Mouse (Mus musculus) hindbrain, embryonic 13.5 days (tissue): ENCODE measurements around the gene Lsamp. TPM values are rescaled to one million over a fixed set of nuclear protein-coding genes. Genes with fewer than 3 reads are reported as not detected.

Experiments used
- ATAC-seq: fragments of 200-750 bp; cut with Nextera tagmentation; 2 replicates; pipeline ENCODE4 v1.8.0; 2017; ENCODE audit warnings: moderate TSS enrichment; ENCODE audit not compliant: low FRiP score
- H3K27ac ChIP-seq: fragments of 300-500 bp; sonication (generic); 2 replicates; pipeline ENCODE4 v1.5.1; 2015; ENCODE audit warnings: inconsistent platforms, mild to moderate bottlenecking, moderate library complexity
- H3K27me3 ChIP-seq: fragments of 300-500 bp; sonication (generic); 2 replicates; pipeline ENCODE4 v1.6.1; 2015; ENCODE audit warnings: mild to moderate bottlenecking, inconsistent platforms
- H3K36me3 ChIP-seq: fragments of 300-500 bp; sonication (generic); 2 replicates; pipeline ENCODE4 v1.6.1; 2015; ENCODE audit warnings: mild to moderate bottlenecking, inconsistent platforms
- H3K4me1 ChIP-seq: fragments of 300-500 bp; sonication (generic); replicated peaks from 2 replicates; pipeline ENCODE4 v1.6.1; 2015; ENCODE audit warnings: inconsistent platforms
- H3K4me2 ChIP-seq: fragments of 300-500 bp; sonication (generic); 2 replicates; pipeline ENCODE4 v1.6.1; 2015; ENCODE audit warnings: inconsistent platforms, mild to moderate bottlenecking, moderate library complexity
- H3K4me3 ChIP-seq: fragments of 300-500 bp; sonication (generic); 2 replicates; pipeline ENCODE4 v1.5.1; 2015; ENCODE audit warnings: mild to moderate bottlenecking, inconsistent platforms
- H3K9ac ChIP-seq: fragments of 300-500 bp; sonication (generic); 2 replicates; pipeline ENCODE4 v1.6.1; 2015; ENCODE audit warnings: mild to moderate bottlenecking, inconsistent platforms
- H3K9me3 ChIP-seq: fragments of 300-500 bp; sonication (generic); 2 replicates; pipeline ENCODE4 v1.6.1; 2016; ENCODE audit warnings: inconsistent platforms
- WGBS: fragments of 180-500 bp; shearing (Covaris S2); methylation state at CpG from one replicate; pipeline ENCODE4 v1.1.7; 2015; 5-methylcytosine and 5-hydroxymethylcytosine counted together
- polyA plus RNA-seq: library from polyadenylated mRNA; unstranded; fragments of >200 nt; fragmentation: Nextera tagmentation; extraction: Ambion mirVana; gene quantifications from 2 replicates; pipeline ENCODE4 v1.2.1, GENCODE M21; 2015

Gene Lsamp
- polyA plus RNA-seq, 1 experiment from 2014 or later = 59.0 TPM

DNA sequence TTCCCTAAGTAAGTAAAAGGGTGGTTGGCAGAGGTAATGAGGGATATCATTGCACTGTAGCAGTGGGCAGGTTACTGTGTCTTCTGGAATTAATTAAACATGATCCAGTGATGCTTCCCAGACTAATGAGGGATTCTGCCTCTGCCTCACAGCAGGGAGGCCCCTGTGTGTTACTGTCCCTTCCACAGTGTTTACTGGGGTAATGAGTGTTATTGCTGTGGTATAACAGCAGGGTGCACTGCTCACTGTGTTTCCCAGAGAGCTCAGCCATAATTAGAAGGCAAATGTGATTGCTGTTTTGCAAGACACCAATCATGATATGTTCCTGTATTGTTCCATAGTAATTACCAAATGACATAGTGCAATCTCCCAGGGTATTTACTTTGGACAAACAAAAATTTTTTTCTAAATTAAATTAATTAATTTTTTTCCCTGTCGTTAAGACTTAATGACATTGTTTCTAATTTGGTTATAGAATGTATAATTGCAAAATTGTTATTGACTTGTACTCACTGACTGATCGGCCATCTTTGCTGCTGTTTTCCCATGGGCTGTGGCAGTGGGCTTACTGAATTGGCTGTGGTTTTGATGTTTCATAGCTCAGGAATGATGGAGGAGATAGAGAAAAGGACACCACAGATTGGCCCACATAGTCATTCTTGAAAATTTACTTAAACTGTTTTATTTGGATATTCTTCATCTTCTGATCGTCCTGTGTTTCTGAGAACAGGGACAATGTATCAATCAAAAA is 655.6 kb downstream of the Lsamp start:
- Histone ChIP-seq H3K4me1 (peaks cover 3% of the 10 kb centered on the region; the same call in 1 of the 2 replicates), H3K9me3 (no peaks in the 10 kb centered on the region), H3K4me3 (no peak overlapping the region), H3K36me3 (no peaks in the 10 kb centered on the region), H3K9ac (no peak overlapping the region), H3K27ac (no peak overlapping the region; the same call in 1 of the 2 replicates), H3K4me2 (no peak overlapping the region), H3K27me3 (no peaks in the 10 kb centered on the region)
- WGBS = 66% methylated on average over 3 of the region's 3 CpGs
- peak; percentile 91 for ATAC-seq

DNA sequence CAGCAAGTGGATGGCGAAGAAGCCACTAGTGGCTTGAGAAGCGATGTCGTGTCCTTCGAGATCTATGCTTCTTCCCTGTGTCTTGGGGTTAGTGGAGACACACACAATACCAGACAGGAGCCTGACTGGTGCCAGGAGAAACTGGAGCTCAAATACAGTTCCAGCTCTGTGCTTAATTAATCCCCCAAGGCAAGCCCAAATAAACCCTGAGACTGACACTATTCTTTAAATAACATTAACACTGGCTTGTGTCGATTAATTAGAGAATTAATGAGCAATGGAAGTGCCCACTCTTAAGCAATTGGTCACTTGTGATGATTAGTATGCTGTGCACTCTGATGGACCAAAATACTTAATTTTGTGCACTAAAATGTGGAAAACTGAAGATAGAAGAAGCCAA is 668.6 kb downstream of the Lsamp start:
- Histone ChIP-seq H3K4me1 (no peaks in the 10 kb centered on the region), H3K27me3 (no peaks in the 10 kb centered on the region), H3K9me3 (no peaks in the 10 kb centered on the region), H3K9ac (no peak overlapping the region), H3K4me2 (no peak overlapping the region), H3K27ac (no peak overlapping the region), H3K36me3 (no peaks in the 10 kb centered on the region), H3K4me3 (no peak overlapping the region)
- 87% methylated on average over 5 of the region's 5 CpGs for WGBS
- no peak for ATAC-seq

GRCm38 (mm10) chr16:40653508-40653907 is 669.3 kb downstream of the Lsamp start:
- no peak overlapping the region for H3K27ac ChIP-seq
- no peaks in the 10 kb centered on the region for H3K27me3 ChIP-seq
- ATAC-seq = no peak
- H3K4me1 ChIP-seq = no peaks in the 10 kb centered on the region
- no peak overlapping the region for H3K4me2 ChIP-seq
- H3K9me3 ChIP-seq = no peaks in the 10 kb centered on the region
- H3K9ac ChIP-seq = no peak overlapping the region
- no peaks in the 10 kb centered on the region for H3K36me3 ChIP-seq
- 76% methylated on average over 1 of the region's 1 CpGs for WGBS
- H3K4me3 ChIP-seq = no peak overlapping the region

- 84% methylated on average over 5 of the region's 5 CpGs for WGBS
- Histone ChIP-seq H3K4me1 (no peaks in the 10 kb centered on the region), H3K9ac (no peak overlapping the region), H3K4me3 (no peak overlapping the region), H3K27ac (no peak overlapping the region), H3K36me3 (no peaks in the 10 kb centered on the region), H3K27me3 (no peaks in the 10 kb centered on the region), H3K9me3 (no peaks in the 10 kb centered on the region), H3K4me2 (no peak overlapping the region)
- no peak for ATAC-seq
Observed at GRCm38 (mm10) chr16:40656347-40656746, 672.2 kb downstream of the Lsamp start.

- H3K27ac ChIP-seq = no peak overlapping the region
- no peak overlapping the region for H3K4me2 ChIP-seq
- no peak for ATAC-seq
- H3K36me3 ChIP-seq = no peaks in the 10 kb centered on the region
- 56% methylated on average over 6 of the region's 6 CpGs for WGBS
- H3K27me3 ChIP-seq = no peaks in the 10 kb centered on the region
- H3K9me3 ChIP-seq = no peaks in the 10 kb centered on the region
- H3K4me1 ChIP-seq = no peaks in the 10 kb centered on the region
- H3K9ac ChIP-seq = no peak overlapping the region
- no peak overlapping the region for H3K4me3 ChIP-seq
Observed at GRCm38 (mm10) chr16:40656871-40657270, 672.7 kb downstream of the Lsamp start.

GRCm38 (mm10) chr16:40685531-40685930 is 701.4 kb downstream of the Lsamp start:
- H3K9ac ChIP-seq = no peak overlapping the region
- H3K9me3 ChIP-seq = no peaks in the 10 kb centered on the region

DNA sequence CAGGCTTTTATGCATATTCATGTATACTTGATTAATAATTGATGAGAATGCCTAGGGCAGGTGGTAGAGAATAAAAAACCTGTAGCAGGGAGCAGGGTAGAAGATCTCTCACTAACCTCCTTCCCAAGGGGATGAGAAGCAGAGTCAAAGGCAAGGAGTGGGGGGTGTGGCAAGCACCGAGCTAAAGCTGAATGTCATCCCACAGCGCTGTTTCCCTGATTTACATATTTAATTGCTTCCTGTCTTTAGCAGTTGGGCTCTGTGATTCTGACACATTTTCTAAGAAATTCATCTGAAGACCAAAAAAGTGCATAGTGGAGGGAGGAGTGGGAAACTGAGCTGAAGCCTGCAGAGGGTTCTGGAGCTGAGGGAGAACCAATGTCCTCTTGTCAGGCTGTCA is 708.1 kb downstream of the Lsamp start:
- no peak overlapping the region for H3K9ac ChIP-seq
- H3K9me3 ChIP-seq = no peaks in the 10 kb centered on the region
- H3K4me3 ChIP-seq = no peak overlapping the region
- no peak overlapping the region for H3K27ac ChIP-seq
- ATAC-seq = 0 out of 2 replicates have a peak, but pooled peaks have one; percentile 73
- H3K36me3 ChIP-seq = no peaks in the 10 kb centered on the region
- H3K27me3 ChIP-seq = no peaks in the 10 kb centered on the region
- H3K4me2 ChIP-seq = no peak overlapping the region
- H3K4me1 ChIP-seq = 0 out of 2 replicates have a peak, but pooled peaks cover 4% of the 10 kb centered on the region
- WGBS = 13% methylated on average over 2 of the region's 2 CpGs

More at GRCm38 (mm10) chr16:40685531-40685930, 701.4 kb downstream of the Lsamp start:
- no peak for ATAC-seq
- no peak overlapping the region for H3K4me2 ChIP-seq
- no peaks in the 10 kb centered on the region for H3K27me3 ChIP-seq
- H3K27ac ChIP-seq = no peak overlapping the region
- no peak overlapping the region for H3K4me3 ChIP-seq
- no peaks in the 10 kb centered on the region for H3K4me1 ChIP-seq
- H3K36me3 ChIP-seq = no peaks in the 10 kb centered on the region

DNA sequence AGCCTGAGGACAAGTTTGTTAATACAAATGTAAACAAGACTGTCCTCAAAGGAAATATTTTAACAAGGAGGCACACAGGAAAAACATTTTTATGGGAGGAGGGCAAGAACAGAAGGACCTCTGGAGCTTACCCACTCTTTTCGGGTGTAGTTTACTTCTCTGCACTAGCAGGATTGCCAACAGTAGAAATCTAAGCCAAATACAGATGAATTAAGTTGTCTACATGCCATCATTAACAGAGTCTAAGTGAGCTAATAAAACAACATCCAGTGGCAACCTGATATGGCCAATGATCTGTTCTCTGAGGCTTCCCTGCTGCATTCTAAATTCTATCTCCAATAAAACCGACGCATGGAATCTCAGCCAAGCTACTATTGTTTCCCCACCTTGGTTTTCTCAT is 713.1 kb downstream of the Lsamp start:
- H3K9me3 ChIP-seq = no peaks in the 10 kb centered on the region

DNA sequence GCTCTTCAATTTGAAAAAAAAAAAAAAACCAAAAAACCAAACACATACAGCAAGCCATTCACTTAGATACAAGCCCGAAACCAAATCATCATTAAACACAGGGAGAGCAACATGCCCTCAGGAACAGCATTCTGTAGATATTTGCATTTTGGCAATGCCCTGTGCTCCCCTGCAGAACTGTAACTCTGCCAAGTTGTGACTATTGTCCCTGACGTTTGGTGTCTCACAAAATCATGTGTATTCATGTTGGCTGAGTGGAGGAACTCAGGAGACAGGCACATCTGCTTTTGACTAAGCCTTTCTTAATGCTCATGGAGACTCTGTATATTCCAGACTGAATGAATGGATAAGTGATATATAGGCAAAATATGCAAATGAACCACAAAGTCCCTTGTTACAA is 724.4 kb downstream of the Lsamp start:
- Histone ChIP-seq H3K4me2 (no peak overlapping the region), H3K9me3 (no peaks in the 10 kb centered on the region), H3K27me3 (no peaks in the 10 kb centered on the region), H3K27ac (no peak overlapping the region), H3K4me1 (peaks cover 31% of the 10 kb centered on the region), H3K36me3 (no peaks in the 10 kb centered on the region), H3K4me3 (no peak overlapping the region), H3K9ac (no peak overlapping the region)
- 25% methylated on average over 2 of the region's 2 CpGs for WGBS
- peak; percentile 66; the same call in 1 of the 2 replicates for ATAC-seq

More for the DNA sequence above, 713.1 kb downstream of the Lsamp start:
- Histone ChIP-seq H3K36me3 (no peaks in the 10 kb centered on the region), H3K9ac (no peak overlapping the region), H3K4me2 (no peak overlapping the region), H3K27ac (no peak overlapping the region), H3K4me1 (0 out of 2 replicates have a peak, but pooled peaks cover 3% of the 10 kb centered on the region), H3K27me3 (no peaks in the 10 kb centered on the region), H3K4me3 (no peak overlapping the region)
- no peak for ATAC-seq
- 85% methylated on average over 3 of the region's 3 CpGs for WGBS

DNA sequence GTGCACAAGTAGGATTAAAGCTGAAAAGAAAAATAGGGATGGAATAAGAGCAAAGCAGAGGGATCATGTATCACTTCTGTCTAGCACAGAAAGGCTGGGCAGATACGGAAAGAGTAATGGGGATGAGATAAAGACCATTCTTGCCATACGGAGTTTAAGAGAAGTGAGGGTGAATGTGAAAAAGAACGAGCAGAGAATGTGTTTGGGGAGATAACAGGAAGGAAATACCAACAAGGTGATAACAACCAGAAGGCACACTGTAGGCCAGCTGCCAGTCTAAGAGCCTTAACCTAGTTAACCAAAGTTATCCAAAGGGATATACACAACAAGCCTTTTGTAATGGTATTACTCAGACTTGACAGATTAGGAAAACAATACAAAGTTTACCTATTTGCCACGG is 725.4 kb downstream of the Lsamp start:
- Histone ChIP-seq H3K27ac (no peak overlapping the region), H3K36me3 (no peaks in the 10 kb centered on the region), H3K9ac (no peak overlapping the region), H3K4me1 (peaks cover 31% of the 10 kb centered on the region), H3K4me3 (no peak overlapping the region), H3K27me3 (no peaks in the 10 kb centered on the region), H3K9me3 (no peaks in the 10 kb centered on the region), H3K4me2 (no peak overlapping the region)
- 49% methylated on average over 4 of the region's 4 CpGs for WGBS
- peak; percentile 5; the same call in 1 of the 2 replicates for ATAC-seq

DNA sequence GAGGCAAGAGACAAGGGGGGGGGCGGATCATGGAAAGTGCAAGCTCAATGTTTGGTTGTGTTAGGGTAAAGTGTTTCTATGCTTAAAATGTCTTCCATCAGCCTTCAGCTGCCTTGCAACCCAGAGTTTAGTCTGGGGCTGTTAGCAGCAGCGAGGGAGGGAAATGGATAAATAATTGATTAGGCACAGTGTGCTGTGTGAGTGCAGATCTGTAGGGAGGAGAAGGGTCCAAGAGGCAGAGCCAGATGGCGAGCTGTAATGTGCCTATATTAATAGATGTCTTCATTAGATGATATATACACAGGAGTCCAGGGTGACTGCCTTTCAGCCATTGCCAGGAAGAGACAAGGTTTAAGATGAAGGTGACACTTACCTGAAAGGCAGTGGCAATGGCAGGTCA is 725.9 kb downstream of the Lsamp start:
- no peak overlapping the region for H3K4me3 ChIP-seq
- H3K36me3 ChIP-seq = no peaks in the 10 kb centered on the region
- peak overlapping the region; percentile 25; the same call in 1 of the 2 replicates for H3K27ac ChIP-seq
- H3K9ac ChIP-seq = no peak overlapping the region
- H3K27me3 ChIP-seq = no peaks in the 10 kb centered on the region
- no peaks in the 10 kb centered on the region for H3K9me3 ChIP-seq
- WGBS = 47% methylated on average over 3 of the region's 3 CpGs
- H3K4me2 ChIP-seq = no peak overlapping the region
- peaks cover 31% of the 10 kb centered on the region for H3K4me1 ChIP-seq
- ATAC-seq = peak; percentile 78

DNA sequence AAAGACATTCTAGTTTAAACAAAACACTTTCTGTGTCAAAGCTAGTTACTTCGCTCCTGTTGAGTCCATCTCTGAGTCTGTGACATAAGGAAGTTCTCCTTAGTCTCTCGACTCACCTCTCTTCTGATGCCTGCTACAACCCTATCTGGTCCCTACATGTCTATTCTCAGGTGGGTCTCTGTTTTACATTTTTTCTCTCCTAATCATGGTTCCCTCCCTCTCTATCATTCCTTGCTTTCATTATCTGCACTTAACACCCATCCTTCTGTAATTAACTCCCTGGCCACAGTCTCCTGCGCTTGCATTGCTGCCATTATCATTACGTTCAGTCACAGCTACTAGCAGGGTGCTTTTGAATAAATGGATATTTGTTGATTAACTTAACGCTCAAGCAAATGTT is 726.3 kb downstream of the Lsamp start:
- WGBS = 55% methylated on average over 5 of the region's 5 CpGs
- no peak overlapping the region for H3K9ac ChIP-seq
- H3K4me3 ChIP-seq = no peak overlapping the region
- no peaks in the 10 kb centered on the region for H3K27me3 ChIP-seq
- H3K9me3 ChIP-seq = no peaks in the 10 kb centered on the region
- H3K4me1 ChIP-seq = peaks cover 31% of the 10 kb centered on the region
- ATAC-seq = no peak
- H3K4me2 ChIP-seq = no peak overlapping the region
- H3K36me3 ChIP-seq = no peaks in the 10 kb centered on the region
- peak overlapping the region; percentile 25; the same call in 1 of the 2 replicates for H3K27ac ChIP-seq

GRCm38 (mm10) chr16:40713725-40714124 is 729.6 kb downstream of the Lsamp start:
- Histone ChIP-seq H3K9me3 (no peaks in the 10 kb centered on the region), H3K36me3 (no peaks in the 10 kb centered on the region), H3K9ac (no peak overlapping the region), H3K4me2 (no peak overlapping the region), H3K4me3 (no peak overlapping the region), H3K4me1 (peaks cover 18% of the 10 kb centered on the region), H3K27ac (no peak overlapping the region), H3K27me3 (no peaks in the 10 kb centered on the region)
- 54% methylated on average over 3 of the region's 3 CpGs for whole genome bisulfite sequencing
- no peak for ATAC-seq
